In genomic region chr2:156180094-156180821, GRCm38 (mm10) we compare ENCODE assay signal across 8 mouse cellular contexts. TPM values are rescaled to one million over a fixed set of nuclear protein-coding genes. Genes with fewer than 3 reads are reported as not detected.
DNase-seq lines count a peak whose midpoint lies in the region; ATAC-seq and TF ChIP-seq lines count a peak whose summit lies in the region.

Rbm39 (minus strand) TSS chr2:156180238.

- peak within 1 kb of the TSS; percentile 69 for H3K4me2 ChIP-seq in hindbrain, embryonic 14.5 days (replicated peaks)

- H3K27me3 ChIP-seq in Patski, result no peaks in the 10 kb centered on the region
- H3K27me3 ChIP-seq in hindbrain, embryonic 14.5 days (ENCODE audit: control insufficient read depth, insufficient read depth, low read length), result no peaks in the 10 kb centered on the region

- H3K27ac ChIP-seq in hindbrain, embryonic 14.5 days, result peak within 1 kb of the TSS; percentile 99

- H3K9me3 ChIP-seq in hindbrain, embryonic 14.5 days (ENCODE audit: control insufficient read depth, low read length), result no peaks in the 10 kb centered on the region

- peak; percentile 99 for DNase-seq in Patski (ENCODE audit: low read depth, low spot score)
- peak; percentile 100 for DNase-seq in cerebellum, postnatal 14 days
- DNase-seq in frontal cortex, postnatal 25 days (ENCODE audit: low spot score in 2 of 2), result peak; percentile 100
- DNase-seq in hindbrain, embryonic 14.5 days (ENCODE audit: low spot score), result peak; percentile 100
- DNase-seq in layer of hippocampus, postnatal 36 days, result peak; percentile 100
- peak; percentile 100 for DNase-seq in lung, postnatal 36 days
- peak; percentile 100 for DNase-seq in retina, postnatal 1 day
- DNase-seq in urinary bladder, adult 18-20 months (ENCODE audit: low spot score in 2 of 2), result peak; percentile 100

- ATAC-seq in Patski, result peak; percentile 84
- ATAC-seq in hindbrain, embryonic 14.5 days (ENCODE audit: low FRiP score), result peak; percentile 96

- peak within 1 kb of the TSS; percentile 96 for H3K4me3 ChIP-seq in hindbrain, embryonic 14.5 days (replicated peaks; ENCODE audit: low read length)

- peaks cover 31% of the 10 kb centered on the region for H3K36me3 ChIP-seq in hindbrain, embryonic 14.5 days (replicated peaks; ENCODE audit: control insufficient read depth, insufficient read depth)

- CTCF ChIA-PET in Patski (lab: Charles Lee), result interaction anchor here (1.1 to 2.2 kb wide), 6 partner anchors 10 to 83 kb away, joined by 3 to 8 read pairs (median 4); no protein-coding TSS in a partner anchor

- no peak for TF ChIP-seq CTCF in Patski (IDR thresholded peaks at IDR 0.05)

- peaks cover 30% of the 10 kb centered on the region for H3K4me1 ChIP-seq in hindbrain, embryonic 14.5 days (replicated peaks; ENCODE audit: control insufficient read depth, insufficient read depth, low read length)

- WGBS in hindbrain, embryonic 14.5 days, result under 1% methylated on average over 47 of the region's 47 CpGs

- H3K9ac ChIP-seq in hindbrain, embryonic 14.5 days, result peak within 1 kb of the TSS; percentile 100

- in situ Hi-C loops in Patski (cut with MboI; ENCODE audit: low pct_unique_long_range_greater_than_20kb), result no loop called here

- POLR2A ChIA-PET in Patski (lab: Charles Lee), result interaction anchor here (0.7 to 3.5 kb wide), 6 partner anchors 17 to 131 kb away, joined by 3 to 24 read pairs (median 4); partner anchors contain the start of genes Cpne1, Phf20 and Rbm12

RNA-seq across cellular contexts. Expression of gene Rbm39, which starts in this region (rescaled TPM):
- polyA plus RNA-seq in Patski (2021), result 288 TPM
- polyA plus RNA-seq in hindbrain, embryonic 14.5 days (2014; fragmentation: Nextera tagmentation; extraction: Ambion mirVana), result 396 and 461 TPM in 2 replicates
- 100 to 1,000 TPM; 318 to 371 TPM for total RNA-seq in layer of hippocampus, postnatal 36 days (2021)

Comparison
In these comparisons a context has a peak if more than half of its experiments do, and no peak if none do; other contexts are left out.
1. Peak in every context shown above with its lines: DNase-seq, ATAC-seq, H3K4me3 ChIP-seq and H3K27ac ChIP-seq.